Mouse (Mus musculus) kidney, postnatal 0 days (tissue): ENCODE results near the gene Nmt2. TPM values are rescaled to one million over a fixed set of nuclear protein-coding genes. Genes with fewer than 3 reads are reported as not detected.

Source experiments
- ATAC-seq: fragments of 200-750 bp; cut with Nextera tagmentation; replicated peaks from 2 replicates; pipeline ENCODE4 v1.8.0; 2017; ENCODE audit warnings: low read depth, moderate number of reproducible peaks, moderate TSS enrichment, moderate library complexity; ENCODE audit not compliant: low FRiP score
- DNase-seq: peaks from one replicate; pipeline ENCODE4 v3.0.0-alpha.2; 2016; ENCODE audit warnings: low spot score
- H3K27ac ChIP-seq: fragments of 300-500 bp; sonication (generic); 2 replicates; pipeline ENCODE4 v1.5.1; 2014; ENCODE audit warnings: mild to moderate bottlenecking
- H3K27me3 ChIP-seq: fragments of 300-500 bp; sonication (generic); 2 replicates; pipeline ENCODE4 v1.6.1; 2014; ENCODE audit warnings: low read length, mixed read lengths; ENCODE audit not compliant: insufficient read depth
- H3K36me3 ChIP-seq: fragments of 300-500 bp; sonication (generic); 2 replicates; pipeline ENCODE4 v1.6.1; 2014; ENCODE audit warnings: low read length, mixed read lengths; ENCODE audit not compliant: insufficient read depth
- H3K4me1 ChIP-seq: fragments of 300-500 bp; sonication (generic); replicated peaks from 2 replicates; pipeline ENCODE4 v1.6.1; 2014; ENCODE audit warnings: antibody characterized with exemption, low read length, mixed read lengths; ENCODE audit not compliant: insufficient read depth
- H3K4me2 ChIP-seq: fragments of 300-500 bp; sonication (generic); 2 replicates; pipeline ENCODE4 v1.6.1; 2014; ENCODE audit warnings: mild to moderate bottlenecking, low read length, moderate library complexity, mixed read lengths
- H3K4me3 ChIP-seq: fragments of 300-500 bp; sonication (generic); replicated peaks from 2 replicates; pipeline ENCODE4 v1.5.1; 2014; ENCODE audit warnings: low read depth, low read length
- H3K9ac ChIP-seq: fragments of 300-500 bp; sonication (generic); 2 replicates; pipeline ENCODE4 v1.6.1; 2014; ENCODE audit warnings: low read depth, low read length
- H3K9me3 ChIP-seq: fragments of 300-500 bp; sonication (generic); replicated peaks from 2 replicates; pipeline ENCODE4 v1.6.1; 2016; ENCODE audit warnings: low read length, inconsistent platforms, mixed read lengths
- CTCF ChIP-seq: IDR thresholded peaks from 2 replicates; pipeline ENCODE4 v1.5.1; 2016; ENCODE audit warnings: antibody characterized with exemption, low read depth, mild to moderate bottlenecking, moderate library complexity
- WGBS: fragments of 180-500 bp; shearing (Covaris S2); extraction: QIAGEN DNeasy Blood & Tissue Kit; methylation state at CpG from one replicate; pipeline ENCODE4 v1.1.7; 2014; 5-methylcytosine and 5-hydroxymethylcytosine counted together
- polyA plus RNA-seq: library from polyadenylated mRNA; unstranded; fragments of >200 nt; fragmentation: Nextera tagmentation; extraction: Ambion mirVana; gene quantifications from 2 replicates; pipeline ENCODE4 v1.2.1, GENCODE M21; 2015

Gene Nmt2
- polyA plus RNA-seq, 1 experiment from 2014 or later: 34.9 TPM

- peak within 1 kb of the TSS; percentile 70 for H3K9ac ChIP-seq
- peak within 1 kb of the TSS; percentile 88 for H3K4me2 ChIP-seq
- H3K9me3 ChIP-seq: no peaks in the 10 kb centered on the region
- ATAC-seq (peak; percentile 99), DNase-seq (peak; percentile 96)
- H3K4me1 ChIP-seq: no peaks in the 10 kb centered on the region
- H3K27me3 ChIP-seq: 0 out of 2 replicates have a peak, but pooled peaks cover 2% of the 10 kb centered on the region
- peak within 1 kb of the TSS; percentile 78 for H3K27ac ChIP-seq
- H3K36me3 ChIP-seq: 0 out of 2 replicates have a peak, but pooled peaks cover 4% of the 10 kb centered on the region
- TF ChIP-seq CTCF: no peak
- under 1% methylated on average over 45 of the region's 45 CpGs for WGBS
- H3K4me3 ChIP-seq: peak within 1 kb of the TSS; percentile 58
Measured at GRCm38 (mm10) chr2:3332484-3333242, 48.7 kb downstream of the Nmt2 start, which contains the start of gene Rpp38. Gene Rpp38, minus strand, starts transcription at chr2:3332643.

GRCm38 (mm10) chr2:3333761-3334160 is 49.7 kb downstream of the Nmt2 start:
- WGBS: 94% methylated on average over 12 of the region's 12 CpGs

GRCm38 (mm10) chr2:3335611-3336301 is 51.7 kb downstream of the Nmt2 start, which contains the start of gene Acbd7:
Gene Acbd7, plus strand, starts transcription at chr2:3336168.
- ATAC-seq (0 out of 2 replicates have a peak, but pooled peaks have one; percentile 21), DNase-seq (peak; percentile 81)
- Histone ChIP-seq H3K27me3 (0 out of 2 replicates have a peak, but pooled peaks cover 2% of the 10 kb centered on the region), H3K4me2 (peak within 1 kb of the TSS; percentile 63), H3K4me3 (peak within 1 kb of the TSS; percentile 31), H3K9ac (peak within 1 kb of the TSS; percentile 43; the same call in 1 of the 2 replicates), H3K27ac (no peak within 1 kb of the TSS), H3K36me3 (no peaks in the 10 kb centered on the region), H3K4me1 (no peaks in the 10 kb centered on the region), H3K9me3 (no peaks in the 10 kb centered on the region)
- WGBS: 4% methylated on average over 20 of the region's 20 CpGs
- TF ChIP-seq CTCF: no peak

More at GRCm38 (mm10) chr2:3333761-3334160, 49.7 kb downstream of the Nmt2 start:
- H3K4me1 ChIP-seq: no peaks in the 10 kb centered on the region
- H3K4me3 ChIP-seq: no peak overlapping the region
- H3K9ac ChIP-seq: no peak overlapping the region
- DNase-seq (no peak), ATAC-seq (no peak)
- no peak overlapping the region for H3K4me2 ChIP-seq
- 0 out of 2 replicates have a peak, but pooled peaks cover 2% of the 10 kb centered on the region for H3K27me3 ChIP-seq
- no peak for TF ChIP-seq CTCF
- H3K9me3 ChIP-seq: no peaks in the 10 kb centered on the region
- H3K27ac ChIP-seq: no peak overlapping the region
- H3K36me3 ChIP-seq: 0 out of 2 replicates have a peak, but pooled peaks cover 4% of the 10 kb centered on the region

- ATAC-seq: no peak
- WGBS: 80% methylated on average over 4 of the region's 4 CpGs
- H3K4me2 ChIP-seq: no peak overlapping the region
Measured at GRCm38 (mm10) chr2:3348422-3348821, 64.4 kb downstream of the Nmt2 start.

GRCm38 (mm10) chr2:3348919-3349318 is 64.9 kb downstream of the Nmt2 start:
- Histone ChIP-seq H3K9me3 (no peaks in the 10 kb centered on the region), H3K9ac (no peak overlapping the region), H3K4me3 (no peak overlapping the region), H3K27me3 (no peaks in the 10 kb centered on the region), H3K27ac (no peak overlapping the region), H3K36me3 (no peaks in the 10 kb centered on the region), H3K4me1 (no peaks in the 10 kb centered on the region), H3K4me2 (no peak overlapping the region)
- peak; percentile 77 for TF ChIP-seq CTCF
- ATAC-seq (no peak), DNase-seq (peak; percentile 79)
- 16% methylated on average over 3 of the region's 3 CpGs for WGBS

More at GRCm38 (mm10) chr2:3348422-3348821, 64.4 kb downstream of the Nmt2 start:
- Histone ChIP-seq H3K27me3 (no peaks in the 10 kb centered on the region), H3K36me3 (no peaks in the 10 kb centered on the region), H3K4me1 (no peaks in the 10 kb centered on the region), H3K9me3 (no peaks in the 10 kb centered on the region), H3K4me3 (no peak overlapping the region), H3K9ac (no peak overlapping the region), H3K27ac (no peak overlapping the region)
- no peak for TF ChIP-seq CTCF
- no peak for DNase-seq

GRCm38 (mm10) chr2:3353160-3353559 is 69.1 kb downstream of the Nmt2 start:
- Histone ChIP-seq H3K9me3 (no peaks in the 10 kb centered on the region), H3K4me1 (no peaks in the 10 kb centered on the region), H3K36me3 (no peaks in the 10 kb centered on the region), H3K27me3 (no peaks in the 10 kb centered on the region), H3K9ac (no peak overlapping the region), H3K4me2 (no peak overlapping the region), H3K4me3 (no peak overlapping the region), H3K27ac (no peak overlapping the region)
- DNase-seq (no peak), ATAC-seq (no peak)
- TF ChIP-seq CTCF: no peak
